Mouse (Mus musculus) liver, postnatal 0 days (tissue): ENCODE measurements around the gene Cfap300. TPM values are rescaled to one million over a fixed set of nuclear protein-coding genes. Genes with fewer than 3 reads are reported as not detected.

Source experiments
- ATAC-seq: fragments of 200-750 bp; cut with Nextera tagmentation; 2 replicates; pipeline ENCODE4 v1.8.0; 2017; ENCODE audit warnings: mild to moderate bottlenecking, moderate library complexity
- DNase-seq: peaks from one replicate; pipeline ENCODE4 v3.0.0-alpha.2; 2016
- H3K27ac ChIP-seq: fragments of 300-500 bp; sonication (generic); 2 replicates; pipeline ENCODE4 v1.5.1; 2014; ENCODE audit warnings: antibody characterized with exemption, moderate library complexity, mild to moderate bottlenecking, low read depth
- H3K27me3 ChIP-seq: fragments of 300-500 bp; sonication (generic); 2 replicates; pipeline ENCODE4 v1.6.1; 2014; ENCODE audit warnings: low read length, control low read depth, mixed read lengths; ENCODE audit not compliant: insufficient read depth
- H3K36me3 ChIP-seq: fragments of 300-500 bp; sonication (generic); replicated peaks from 2 replicates; pipeline ENCODE4 v1.6.1; 2014; ENCODE audit warnings: mild to moderate bottlenecking, control low read depth, low read length, moderate library complexity, mixed read lengths; ENCODE audit not compliant: insufficient read depth
- H3K4me1 ChIP-seq: fragments of 300-500 bp; sonication (generic); 2 replicates; pipeline ENCODE4 v1.6.1; 2014; ENCODE audit warnings: antibody characterized with exemption, mild to moderate bottlenecking, control low read depth; ENCODE audit not compliant: insufficient read depth
- H3K4me2 ChIP-seq: fragments of 300-500 bp; sonication (generic); 2 replicates; pipeline ENCODE4 v1.6.1; 2014; ENCODE audit warnings: low read depth, mild to moderate bottlenecking, low read length, moderate library complexity, mixed read lengths
- H3K4me3 ChIP-seq: fragments of 300-500 bp; sonication (generic); 2 replicates; pipeline ENCODE4 v1.5.1; 2014; ENCODE audit warnings: low read depth, low read length
- H3K9ac ChIP-seq: fragments of 300-500 bp; sonication (generic); replicated peaks from 2 replicates; pipeline ENCODE4 v1.6.1; 2014; ENCODE audit warnings: mild to moderate bottlenecking, moderate library complexity
- H3K9me3 ChIP-seq: fragments of 300-500 bp; sonication (generic); 2 replicates; pipeline ENCODE4 v1.6.1; 2016; ENCODE audit warnings: mild to moderate bottlenecking, control low read depth, low read length, mixed read lengths
- CTCF ChIP-seq: sonication (generic); IDR thresholded peaks from 2 replicates; pipeline ENCODE4 v1.5.1; 2016; ENCODE audit warnings: antibody characterized with exemption, low read depth
- EP300 ChIP-seq: IDR thresholded peaks from 2 replicates; pipeline ENCODE4 v1.6.1; 2016; ENCODE audit warnings: antibody characterized with exemption, low read depth, mild to moderate bottlenecking
- WGBS: fragments of 180-500 bp; shearing (Covaris S2); extraction: QIAGEN DNeasy Blood & Tissue Kit; methylation state at CpG from one replicate; pipeline ENCODE4 v1.1.7; 2014; ENCODE audit not compliant: insufficient replicate concordance; 5-methylcytosine and 5-hydroxymethylcytosine counted together
- polyA plus RNA-seq: library from polyadenylated mRNA; unstranded; fragments of >200 nt; fragmentation: Nextera tagmentation; extraction: Ambion mirVana; gene quantifications from 2 replicates; pipeline ENCODE4 v1.2.1, GENCODE M21; 2015

Cfap300 gene
- polyA plus RNA-seq, 1 experiment from 2014 or later: 0.90 TPM

- DNase-seq (no peak), ATAC-seq (no peak)
- no peaks in the 10 kb centered on the region for H3K36me3 ChIP-seq
- no peak overlapping the region for H3K9ac ChIP-seq
- H3K4me3 ChIP-seq: no peak overlapping the region
- H3K27ac ChIP-seq: no peak overlapping the region
- no peaks in the 10 kb centered on the region for H3K9me3 ChIP-seq
- WGBS: 65% methylated on average over 11 of the region's 11 CpGs
- peaks cover 3% of the 10 kb centered on the region for H3K4me1 ChIP-seq
- H3K4me2 ChIP-seq: no peak overlapping the region
- no peaks in the 10 kb centered on the region for H3K27me3 ChIP-seq
- TF ChIP-seq EP300 (no peak), CTCF (no peak)
Observed at GRCm38 (mm10) chr9:7979153-7979916, 63.3 kb downstream of the Cfap300 start.

- Histone ChIP-seq H3K9me3 (no peaks in the 10 kb centered on the region), H3K4me2 (no peak overlapping the region), H3K9ac (no peak overlapping the region), H3K27ac (no peak overlapping the region), H3K4me1 (peaks cover 3% of the 10 kb centered on the region), H3K4me3 (no peak overlapping the region), H3K27me3 (no peaks in the 10 kb centered on the region), H3K36me3 (no peaks in the 10 kb centered on the region; the same call in 1 of the 2 replicates)
- TF ChIP-seq CTCF (peak; percentile 39), EP300 (no peak)
- WGBS: 75% methylated on average over 3 of the region's 3 CpGs
- ATAC-seq (no peak), DNase-seq (no peak)
Observed at GRCm38 (mm10) chr9:7978502-7978901, 64.1 kb downstream of the Cfap300 start.

GRCm38 (mm10) chr9:7977587-7977986 is 65.0 kb downstream of the Cfap300 start:
- ATAC-seq: no peak
- WGBS: 72% methylated on average over 5 of the region's 5 CpGs
- DNase-seq: no peak

GRCm38 (mm10) chr9:7971993-7972392 is 70.6 kb downstream of the Cfap300 start:
- Histone ChIP-seq H3K4me2 (no peak overlapping the region), H3K4me3 (no peak overlapping the region)

More at GRCm38 (mm10) chr9:7977587-7977986, 65.0 kb downstream of the Cfap300 start:
- no peaks in the 10 kb centered on the region; the same call in 1 of the 2 replicates for H3K36me3 ChIP-seq
- TF ChIP-seq CTCF (no peak), EP300 (no peak)
- no peaks in the 10 kb centered on the region for H3K9me3 ChIP-seq
- no peaks in the 10 kb centered on the region for H3K27me3 ChIP-seq
- no peak overlapping the region for H3K4me3 ChIP-seq
- H3K9ac ChIP-seq: no peak overlapping the region
- H3K27ac ChIP-seq: no peak overlapping the region
- no peak overlapping the region for H3K4me2 ChIP-seq
- H3K4me1 ChIP-seq: peaks cover 3% of the 10 kb centered on the region

More at GRCm38 (mm10) chr9:7971993-7972392, 70.6 kb downstream of the Cfap300 start:
- Histone ChIP-seq H3K36me3 (no peaks in the 10 kb centered on the region; the same call in 1 of the 2 replicates), H3K9ac (no peak overlapping the region), H3K27me3 (no peaks in the 10 kb centered on the region), H3K4me1 (no peaks in the 10 kb centered on the region), H3K27ac (no peak overlapping the region), H3K9me3 (no peaks in the 10 kb centered on the region)
- DNase-seq (no peak), ATAC-seq (no peak)
- TF ChIP-seq CTCF (no peak), EP300 (no peak)
- WGBS: 62% methylated on average over 2 of the region's 2 CpGs

Other genes with a start within 250 kb of the Cfap300 start
- gene Birc2, start 205.8 kb downstream of the Cfap300 start, polyA plus RNA-seq: 11.8 and 13.8 TPM in 2 replicates
- 7.2 and 7.8 TPM in 2 replicates for gene Birc3, start 169.6 kb downstream of the Cfap300 start, polyA plus RNA-seq
- gene Yap1, start 38.2 kb downstream of the Cfap300 start, polyA plus RNA-seq: 4.3 and 4.8 TPM in 2 replicates
- 0.09 and 0.12 TPM in 2 replicates for gene Cep126, start 91.5 kb upstream of the Cfap300 start, polyA plus RNA-seq